16 mouse cellular contexts compared by ENCODE assay signal in the genomic region with DNA sequence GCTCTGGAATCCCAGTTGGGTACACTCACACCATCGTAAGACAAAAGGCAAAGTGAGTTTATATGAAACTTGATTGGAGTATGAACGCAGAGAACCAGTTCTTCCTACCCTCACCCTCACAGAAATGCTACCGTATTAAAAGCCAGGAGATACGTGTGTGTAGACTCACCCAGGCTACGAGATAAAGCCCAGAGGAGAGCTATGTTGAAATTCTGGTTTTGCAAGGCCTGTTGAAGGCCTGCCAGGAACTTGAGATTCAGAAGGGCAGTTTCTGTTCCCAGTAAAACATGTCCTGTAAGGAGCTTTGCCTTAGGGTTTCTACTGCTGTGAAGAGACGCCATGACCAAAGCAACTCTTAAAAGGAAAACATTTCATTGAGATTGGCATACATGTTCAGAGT.
A peak's percentile ranks its signal among the peaks of the same experiment; 100 is the strongest.
DNase-seq lines count a peak whose midpoint lies in the region; ATAC-seq lines count a peak whose summit lies in the region.
"Had no signal": no experiment of that assay in that cellular context is flagged by ENCODE, and none has a peak within 500 bp of the region (broad histone marks: within the 10 kb centered on the region; RNA-seq: fewer than 3 reads in every experiment).

No protein-coding gene starts in this region.

- H3K27me3 ChIP-seq in heart, embryonic 12.5 days (replicated peaks): no peaks in the 10 kb centered on the region
- no peaks in the 10 kb centered on the region for H3K27me3 ChIP-seq in kidney, embryonic 16.5 days (ENCODE audit: insufficient read depth, low read length)
- H3K27me3 ChIP-seq: forebrain, embryonic 15.5 days; hindbrain, embryonic 13.5 days; liver, embryonic 12.5 days had no signal

- peak; percentile 57 for DNase-seq in adrenal gland, adult 2 months
- no peak for DNase-seq in adrenal gland, adult 18-20 months (ENCODE audit: low spot score in 2 of 2)
- DNase-seq in heart, adult 9 months (ENCODE audit: low spot score in 2 of 2): peak; percentile 3
- DNase-seq in lung, adult 18-20 months: peak; percentile 75 to 84
- peak; percentile 14 to 35 for DNase-seq in lung, postnatal 4 days
- no peak for DNase-seq in right cerebral cortex, postnatal 36 days (ENCODE audit: low spot score in 2 of 2)
- DNase-seq: cerebellum, adult 2 months; gastrocnemius, postnatal 14 days; kidney, postnatal 14 days; midbrain, embryonic 14.5 days had no signal

- no peak overlapping the region for H3K27ac ChIP-seq in heart, embryonic 12.5 days (ENCODE audit: poor library complexity, severe bottlenecking)
- H3K27ac ChIP-seq in kidney, embryonic 16.5 days (ENCODE audit: low read length): no peak overlapping the region
- H3K27ac ChIP-seq: forebrain, embryonic 15.5 days; hindbrain, embryonic 13.5 days; liver, embryonic 12.5 days had no signal

- no peaks in the 10 kb centered on the region for H3K4me1 ChIP-seq in heart, embryonic 12.5 days (replicated peaks)
- no peaks in the 10 kb centered on the region for H3K4me1 ChIP-seq in kidney, embryonic 16.5 days (ENCODE audit: insufficient read depth, low read length)
- H3K4me1 ChIP-seq: forebrain, embryonic 15.5 days; liver, embryonic 12.5 days had no signal

- H3K9me3 ChIP-seq in heart, embryonic 12.5 days (replicated peaks): peaks cover 21% of the 10 kb centered on the region
- peaks cover 9% of the 10 kb centered on the region; the same call in 1 of the 2 replicates for H3K9me3 ChIP-seq in kidney, embryonic 16.5 days (ENCODE audit: low read length)
- H3K9me3 ChIP-seq: forebrain, embryonic 15.5 days; liver, embryonic 12.5 days had no signal

- no peaks in the 10 kb centered on the region for H3K36me3 ChIP-seq in heart, embryonic 12.5 days
- H3K36me3 ChIP-seq in kidney, embryonic 16.5 days (ENCODE audit: insufficient read depth, low read length): no peaks in the 10 kb centered on the region
- H3K36me3 ChIP-seq: forebrain, embryonic 15.5 days; hindbrain, embryonic 13.5 days; liver, embryonic 12.5 days had no signal

- 87% methylated on average over 6 of the region's 6 CpGs for WGBS in heart, embryonic 12.5 days
- 88% methylated on average over 6 of the region's 6 CpGs for WGBS in kidney, embryonic 16.5 days

- no peak for ATAC-seq in heart, embryonic 12.5 days (ENCODE audit: insufficient number of reproducible peaks, low FRiP score)
- ATAC-seq in kidney, embryonic 16.5 days (ENCODE audit: low FRiP score, low TSS enrichment): no peak
- ATAC-seq: forebrain, embryonic 15.5 days; intestine, embryonic 16.5 days; liver, embryonic 12.5 days had no signal

- no peak overlapping the region for H3K4me3 ChIP-seq in heart, embryonic 12.5 days
- H3K4me3 ChIP-seq in kidney, embryonic 16.5 days (ENCODE audit: low read length): no peak overlapping the region
- H3K4me3 ChIP-seq: forebrain, embryonic 15.5 days; hindbrain, embryonic 13.5 days; liver, embryonic 12.5 days had no signal

- no peak overlapping the region for H3K9ac ChIP-seq in heart, embryonic 12.5 days
- H3K9ac ChIP-seq in kidney, embryonic 16.5 days (replicated peaks; ENCODE audit: low read length): no peak overlapping the region
- H3K9ac ChIP-seq: forebrain, embryonic 15.5 days; hindbrain, embryonic 13.5 days; liver, embryonic 12.5 days had no signal

- no peak overlapping the region for H3K4me2 ChIP-seq in heart, embryonic 12.5 days
- no peak overlapping the region for H3K4me2 ChIP-seq in kidney, embryonic 16.5 days (replicated peaks; ENCODE audit: low read depth, low read length)
- H3K4me2 ChIP-seq: forebrain, embryonic 15.5 days; hindbrain, embryonic 13.5 days; liver, embryonic 12.5 days had no signal

Comparison
In these comparisons a context has a peak if more than half of its experiments do, and no peak if none do; other contexts are left out.
1. DNase-seq: peak in adrenal gland, adult 2 months (single experiment), heart, adult 9 months (2 of 2), lung, adult 18-20 months (2 of 2) and lung, postnatal 4 days (2 of 2); none in adrenal gland, adult 18-20 months (0 of 2) and right cerebral cortex, postnatal 36 days (0 of 2).